Mouse (Mus musculus): ENCODE data around the gene Hoxb5. TPM values are rescaled to one million over a fixed set of nuclear protein-coding genes. Genes with fewer than 3 reads are reported as not detected.

Hoxb5 gene
- not detected for total RNA-seq (2023)

DNA sequence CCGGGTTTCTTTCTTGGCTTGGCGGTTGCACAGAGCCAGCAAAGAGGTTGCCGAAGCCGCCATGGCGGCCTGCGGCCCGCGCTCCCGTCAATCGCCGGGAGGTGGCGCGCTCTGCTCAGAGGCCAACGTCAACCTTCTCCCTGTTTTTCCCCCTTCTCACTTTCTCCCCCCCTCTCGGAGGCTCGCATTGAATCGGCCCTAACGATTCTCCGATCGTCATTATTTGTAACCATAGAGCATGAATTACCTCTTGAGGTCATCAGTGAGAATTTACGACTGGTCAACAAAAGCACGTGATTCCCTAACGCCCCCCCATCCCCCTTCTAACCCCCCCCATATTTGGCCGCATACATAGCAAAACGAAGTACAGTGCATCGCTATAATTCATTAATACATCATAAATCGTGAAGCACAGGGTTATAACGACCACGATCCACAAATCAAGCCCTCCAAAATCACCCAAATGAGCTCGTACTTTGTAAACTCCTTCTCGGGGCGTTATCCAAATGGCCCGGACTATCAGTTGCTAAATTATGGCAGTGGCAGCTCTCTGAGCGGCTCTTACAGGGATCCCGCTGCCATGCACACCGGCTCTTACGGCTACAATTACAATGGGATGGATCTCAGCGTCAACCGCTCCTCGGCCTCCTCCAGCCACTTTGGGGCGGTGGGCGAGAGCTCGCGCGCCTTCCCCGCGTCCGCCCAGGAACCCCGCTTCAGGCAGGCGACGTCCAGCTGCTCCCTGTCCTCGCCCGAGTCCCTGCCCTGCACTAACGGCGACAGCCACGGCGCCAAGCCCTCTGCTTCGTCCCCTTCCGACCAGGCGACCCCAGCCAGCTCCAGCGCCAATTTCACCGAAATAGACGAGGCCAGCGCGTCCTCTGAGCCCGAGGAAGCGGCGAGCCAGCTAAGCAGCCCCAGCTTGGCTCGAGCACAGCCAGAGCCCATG lies at the start of gene Hoxb5:
Gene Hoxb5, plus strand, starts transcription at position 186 of the 949 bp plus-strand sequence.

GRCm38 (mm10) chr11:96270996-96271540 lies 32.1 kb upstream of the Hoxb5 start, which contains the start of gene Hoxb9:
Gene Hoxb9, plus strand, starts transcription at chr11:96271457.

GRCm38 (mm10) chr11:96281855-96282570 lies 21.1 kb upstream of the Hoxb5 start, which contains the start of gene Hoxb8:
Gene Hoxb8, plus strand, starts transcription at chr11:96281905.

GRCm38 (mm10) chr11:96285771-96286738 lies 17.1 kb upstream of the Hoxb5 start, which contains the start of gene Hoxb7:
Gene Hoxb7, plus strand, starts transcription at chr11:96286623.

GRCm38 (mm10) chr11:96291681-96292564 lies 11.2 kb upstream of the Hoxb5 start, which contains the start of gene Hoxb6:
Gene Hoxb6, plus strand, starts transcription at chr11:96292476.

DNA sequence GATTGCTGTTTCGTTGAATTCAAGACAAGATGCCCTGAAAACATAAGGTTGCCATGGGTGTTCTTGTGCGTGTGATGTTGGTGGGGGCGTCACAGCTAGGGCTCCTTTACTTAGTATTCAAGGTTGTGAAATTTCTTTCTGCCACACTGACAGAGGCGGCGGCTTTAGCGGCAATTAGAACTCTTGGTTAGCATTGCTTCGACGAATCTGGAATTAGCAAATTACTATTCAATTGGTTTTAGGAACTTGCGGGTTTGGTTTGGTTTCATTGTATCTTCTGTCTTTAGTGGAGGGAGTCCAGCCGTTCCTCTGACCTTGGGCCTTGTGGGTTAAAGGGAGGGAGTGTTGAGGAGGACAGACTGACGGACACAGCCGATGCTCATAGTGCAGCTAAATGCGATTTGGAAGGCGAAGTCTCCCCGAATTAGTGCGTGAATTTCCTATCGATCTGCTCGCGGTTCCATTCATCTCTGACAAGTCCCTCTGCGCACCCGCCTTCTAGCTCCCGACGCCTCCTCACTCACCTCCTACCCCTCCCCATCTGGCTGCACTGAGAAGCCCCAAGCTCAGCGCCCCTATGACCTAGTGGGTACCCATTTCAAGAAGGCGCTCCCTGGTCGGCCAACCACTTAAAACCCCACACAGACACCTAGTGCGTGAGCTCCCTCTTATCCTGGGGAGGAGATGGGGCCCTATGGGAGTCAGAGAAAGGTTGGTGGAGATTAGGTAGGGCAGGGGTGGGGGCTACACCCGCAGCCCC lies 14.7 kb downstream of the Hoxb5 start, which contains the start of gene Hoxb4:
Gene Hoxb4, plus strand, starts transcription at position 660 of the 760 bp plus-strand sequence.

GRCm38 (mm10) chr11:96323154-96323553 lies 20.0 kb downstream of the Hoxb5 start, which contains the start of gene Hoxb3:
Gene Hoxb3, plus strand, starts transcription at chr11:96323326.

GRCm38 (mm10) chr11:96350341-96350624 lies 47.1 kb downstream of the Hoxb5 start, which contains the start of gene Hoxb2:
Gene Hoxb2, plus strand, starts transcription at chr11:96350525.

Other genes with a start within 250 kb of the Hoxb5 start
- 10 to 100 TPM; 39.0 to 39.5 TPM for gene Ube2z, start 237.9 kb upstream of the Hoxb5 start, total RNA-seq (2023)
- gene Atp5g1, start 227.7 kb upstream of the Hoxb5 start, total RNA-seq (2023), result 100 to 1,000 TPM in 1 of 2 experiments, 10 to 100 TPM in 1; 98.9 to 109 TPM
- gene Calcoco2, start 191.4 kb upstream of the Hoxb5 start, total RNA-seq (2023), result not detected
- not detected for gene Ttll6, start 169.6 kb upstream of the Hoxb5 start, total RNA-seq (2023)
- gene Hoxb13, start 109.0 kb upstream of the Hoxb5 start, total RNA-seq (2023), result not detected
- gene Hoxb9, start 31.9 kb upstream of the Hoxb5 start, total RNA-seq (2023), result not detected
- gene Hoxb8, start 21.4 kb upstream of the Hoxb5 start, total RNA-seq (2023), result not detected
- not detected for gene Hoxb7, start 16.7 kb upstream of the Hoxb5 start, total RNA-seq (2023)
- not detected for gene Hoxb6, start 10.9 kb upstream of the Hoxb5 start, total RNA-seq (2023)
- gene Hoxb4, start 14.9 kb downstream of the Hoxb5 start, total RNA-seq (2023), result 1 to 10 TPM; 3.4 to 5.5 TPM
- under 1 TPM; 0.21 to 0.50 TPM for gene Hoxb3, start 20.0 kb downstream of the Hoxb5 start, total RNA-seq (2023)
- gene Hoxb2, start 47.2 kb downstream of the Hoxb5 start, total RNA-seq (2023), result not detected
- gene Hoxb1, start 62.4 kb downstream of the Hoxb5 start, total RNA-seq (2023), result not detected
- under 1 TPM; 0.94 TPM for gene Skap1, start 161.3 kb downstream of the Hoxb5 start, total RNA-seq (2023)